Mouse (Mus musculus) kidney, adult 18-20 months (tissue): ENCODE measurements at regions not wholly inside any gene's neighbourhood (a gene's known extent, or its start where the extent isn't known, plus 50 kb on each side); places are given as distances from the start of the nearest gene placed in this dataset.
"Not testable (repeated sequence)": the region's sequence is repeated elsewhere in the genome, so short reads cannot be mapped to it uniquely, and the experiment has no call there.

Experiments used
- DNase-seq: peaks from one replicate; pipeline ENCODE4 v3.0.0; 2021

DNA sequence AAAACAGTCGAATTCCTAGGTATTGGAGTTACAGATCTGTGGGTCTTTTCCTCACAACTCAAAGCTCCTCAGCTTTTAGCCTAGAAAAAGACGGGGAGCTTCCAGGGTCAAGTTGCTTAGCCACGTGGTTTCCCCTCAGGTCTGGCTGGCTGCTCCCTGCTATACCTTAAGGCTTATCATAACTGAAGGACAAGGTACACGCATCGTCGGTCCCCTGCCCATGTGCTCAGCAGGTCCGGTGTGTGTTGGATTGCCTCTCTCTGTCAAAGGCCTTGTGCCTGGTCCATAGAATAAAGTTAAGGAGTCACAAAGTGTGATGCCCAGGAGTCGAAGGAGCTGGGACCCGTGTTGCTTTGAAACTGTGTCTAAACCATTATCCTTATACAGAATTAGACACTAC lies 337.7 kb upstream of the Rgma start:
- no peak for DNase-seq

DNA sequence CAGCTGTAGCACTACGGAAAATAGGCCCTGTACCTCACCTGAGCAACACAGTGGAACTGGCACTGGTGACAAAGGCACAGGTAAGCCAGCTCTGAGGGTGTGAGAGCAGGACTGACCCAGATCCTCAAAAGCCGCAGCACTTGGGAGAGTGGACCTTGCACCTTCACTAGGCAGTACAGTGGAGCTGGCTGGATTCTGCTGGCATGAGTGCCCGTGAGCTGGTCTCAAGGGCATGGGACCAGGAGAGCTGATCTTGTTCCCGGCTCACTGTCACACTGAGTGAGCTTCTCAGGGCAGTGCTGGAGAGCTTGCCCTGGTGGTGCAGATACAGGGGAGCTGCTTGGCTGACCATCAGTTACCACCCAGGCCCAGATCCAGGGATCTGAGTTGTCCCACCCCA lies 335.4 kb upstream of the Rgma start:
- peak; percentile 11 for DNase-seq

DNA sequence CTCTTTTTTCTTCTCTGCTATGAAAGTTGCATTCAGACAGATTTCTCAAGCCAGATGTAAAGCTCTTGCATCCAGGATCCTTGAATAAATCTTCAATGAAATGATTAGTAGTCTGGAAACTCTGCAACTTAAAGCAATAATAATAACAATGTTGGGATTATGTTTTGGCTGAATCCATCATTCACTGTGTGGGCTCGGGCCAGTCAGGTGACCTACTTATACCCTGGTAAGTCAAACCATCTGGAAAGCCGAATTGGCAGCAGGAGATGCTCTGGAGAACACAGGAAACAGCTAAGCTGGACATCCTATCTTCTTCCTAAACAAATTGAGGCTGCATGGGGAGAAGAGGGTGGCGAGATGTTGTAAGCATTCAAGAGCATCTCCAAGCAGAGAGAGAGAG lies 331.0 kb upstream of the Rgma start:
- no peak for DNase-seq

DNA sequence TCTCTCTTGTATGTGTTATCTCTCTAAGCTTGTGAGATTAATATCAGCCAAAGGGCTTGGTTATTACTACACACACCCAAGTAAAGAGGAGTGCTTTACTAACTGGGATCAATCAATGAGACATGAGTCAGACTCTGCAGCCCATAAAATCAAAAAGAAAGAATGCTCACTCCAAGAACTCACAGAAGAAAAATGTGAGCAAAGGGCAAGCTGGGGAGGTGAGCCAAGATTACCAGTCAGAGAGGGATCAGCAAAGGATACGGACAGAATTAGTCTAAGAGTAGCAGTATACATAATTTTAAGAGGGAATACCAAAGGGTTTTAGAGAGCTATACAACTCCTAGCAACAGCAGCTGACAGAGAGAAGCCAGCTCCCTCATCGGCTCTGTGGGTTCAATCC lies 319.4 kb upstream of the Rgma start:
- DNase-seq: no peak

DNA sequence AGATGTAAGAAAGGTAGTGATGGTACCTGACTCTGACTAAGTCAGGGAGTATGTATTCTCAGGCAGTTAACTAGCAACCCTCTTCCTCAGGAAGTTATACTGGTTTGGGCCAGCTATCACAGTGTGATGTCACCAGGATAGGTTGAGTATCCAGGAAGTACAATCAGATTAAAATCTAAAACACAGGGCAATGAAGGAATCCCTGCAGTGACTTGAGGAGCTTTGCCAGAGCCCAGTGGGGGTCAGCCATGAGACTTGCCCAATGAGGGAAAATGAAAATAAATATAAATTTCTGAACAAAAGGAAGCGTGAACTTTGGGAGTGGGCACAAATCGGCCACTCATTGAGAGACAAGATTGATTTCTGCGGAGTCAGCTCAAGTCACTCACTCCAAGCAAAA lies 311.8 kb upstream of the Rgma start:
- DNase-seq: no peak

DNA sequence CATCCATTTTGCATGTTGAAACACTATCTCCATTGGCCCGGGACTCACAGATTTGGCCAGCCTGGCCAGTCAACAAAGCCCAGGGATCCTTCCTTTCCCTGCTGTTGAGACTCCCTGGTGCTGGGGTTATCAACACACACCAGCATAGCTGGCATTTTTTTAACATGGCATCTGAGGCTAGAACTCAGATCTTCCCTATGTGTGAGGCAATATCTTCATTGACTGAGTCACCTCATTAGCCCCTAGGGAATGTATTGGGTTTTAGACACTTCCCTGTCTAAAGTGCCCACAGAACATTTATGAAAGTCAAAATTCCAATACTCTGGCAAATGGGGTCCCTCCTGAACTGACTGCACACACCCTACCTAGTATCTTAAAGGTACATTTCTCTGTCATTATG lies 306.8 kb upstream of the Rgma start:
- no peak for DNase-seq

DNA sequence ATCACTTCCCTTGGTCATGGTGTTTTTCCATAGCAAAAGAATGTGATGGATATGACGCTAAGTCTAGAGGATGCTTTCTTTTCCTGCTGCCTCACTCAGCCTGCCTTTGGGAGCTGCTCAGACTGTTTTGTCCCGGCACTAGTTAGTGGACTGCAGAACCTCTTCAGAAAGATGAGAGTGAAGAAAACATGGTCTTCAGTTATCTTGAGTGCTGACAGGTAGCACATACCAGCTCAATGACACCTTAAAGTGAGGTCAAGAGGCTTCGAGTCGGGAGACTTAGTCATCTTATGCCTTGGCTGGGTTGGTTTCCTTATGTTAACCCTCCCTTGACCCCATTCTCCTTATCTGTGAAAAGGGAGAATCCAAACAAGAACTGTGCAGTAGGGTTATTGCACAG lies 306.0 kb upstream of the Rgma start:
- DNase-seq: no peak

DNA sequence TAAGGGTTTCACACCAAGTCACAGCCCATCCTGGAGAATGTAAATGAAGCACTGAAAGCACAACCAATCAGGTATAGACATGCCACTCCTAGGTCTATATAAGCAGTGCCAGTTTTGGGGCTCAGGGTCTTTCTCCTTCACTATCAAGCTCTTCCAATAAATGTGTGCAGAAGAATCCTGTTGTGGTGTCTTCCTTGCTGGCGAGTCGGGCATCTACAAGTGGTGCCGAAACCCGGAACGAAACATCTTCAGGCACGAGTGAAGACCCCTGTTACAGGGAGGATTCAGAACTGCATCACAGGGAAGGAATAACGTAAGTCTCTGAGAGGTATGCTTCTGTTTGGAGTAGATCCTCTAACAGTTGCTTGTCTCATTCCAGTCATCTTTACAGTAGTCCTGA lies 299.9 kb upstream of the Rgma start:
- not testable (repeated sequence) for DNase-seq

DNA sequence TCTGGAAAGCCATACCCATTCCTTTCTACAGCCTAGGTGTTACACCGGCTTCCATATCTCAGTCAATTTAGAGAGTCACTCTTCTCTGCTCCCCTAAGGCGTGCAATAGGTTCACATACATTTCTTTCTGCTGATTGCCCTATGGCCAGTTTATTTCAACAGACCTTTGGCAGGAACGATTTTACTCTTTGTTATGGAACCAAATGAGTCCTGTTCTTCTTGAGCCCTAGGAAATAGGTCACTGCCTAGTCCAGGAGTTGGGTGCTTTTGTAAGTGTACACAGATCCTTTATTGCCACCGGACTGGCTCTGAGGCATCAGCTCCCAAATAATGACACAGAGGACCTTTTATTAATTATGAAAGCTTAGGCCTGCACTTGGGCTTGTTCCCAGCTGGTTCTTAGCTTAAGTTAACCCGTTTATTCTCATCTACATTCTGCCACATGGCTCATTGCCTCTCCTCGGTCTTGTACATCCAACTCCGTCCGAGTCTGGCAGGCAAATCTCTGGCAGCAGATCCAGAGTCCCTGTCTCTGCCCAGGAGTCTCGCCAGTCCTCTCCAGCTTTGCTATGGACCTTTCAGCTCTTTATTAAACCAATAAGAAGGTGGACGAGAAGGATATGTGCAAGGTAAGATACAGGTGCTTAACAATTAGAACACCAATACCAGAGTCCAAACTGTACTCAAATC lies 287.7 kb upstream of the Rgma start:
- DNase-seq: no peak

DNA sequence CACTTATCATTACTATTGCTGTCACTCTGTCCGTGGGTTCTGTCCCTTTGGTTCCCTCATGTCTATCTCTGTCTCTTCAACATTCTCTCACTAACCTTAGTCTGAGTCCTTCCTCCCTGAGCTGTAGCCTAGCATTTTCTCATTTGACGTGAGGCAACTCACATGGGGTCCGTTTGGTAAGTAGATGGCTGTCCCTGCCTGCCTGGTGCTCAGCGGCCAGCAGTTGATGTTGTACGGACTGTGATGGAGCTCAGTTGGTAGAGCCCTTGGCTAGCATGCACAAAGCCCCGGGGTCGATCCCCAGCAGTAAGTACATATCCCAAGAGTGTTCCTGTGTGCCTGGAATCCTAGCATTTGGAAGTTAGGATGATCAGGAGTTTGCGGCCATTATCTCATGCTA lies 287.0 kb upstream of the Rgma start:
- no peak for DNase-seq

DNA sequence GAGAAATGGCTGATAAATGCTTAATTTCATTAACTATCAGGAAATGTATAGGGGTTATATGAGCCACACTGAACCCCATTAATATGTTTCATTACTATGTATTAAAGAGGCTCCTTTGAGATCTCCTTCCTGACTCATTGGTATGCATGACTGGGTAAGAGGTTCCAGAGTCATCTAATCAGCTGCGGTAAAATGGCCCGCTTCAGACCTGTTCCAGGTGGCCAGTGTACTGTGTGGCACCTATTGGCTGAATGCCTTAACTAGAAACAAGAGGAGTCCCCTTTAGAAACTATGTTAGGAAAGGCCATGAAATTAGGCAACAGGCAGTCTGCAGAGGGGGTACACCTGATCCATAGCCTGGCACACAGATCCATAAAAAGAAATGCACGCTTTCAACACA lies 283.6 kb upstream of the Rgma start:
- no peak for DNase-seq

DNA sequence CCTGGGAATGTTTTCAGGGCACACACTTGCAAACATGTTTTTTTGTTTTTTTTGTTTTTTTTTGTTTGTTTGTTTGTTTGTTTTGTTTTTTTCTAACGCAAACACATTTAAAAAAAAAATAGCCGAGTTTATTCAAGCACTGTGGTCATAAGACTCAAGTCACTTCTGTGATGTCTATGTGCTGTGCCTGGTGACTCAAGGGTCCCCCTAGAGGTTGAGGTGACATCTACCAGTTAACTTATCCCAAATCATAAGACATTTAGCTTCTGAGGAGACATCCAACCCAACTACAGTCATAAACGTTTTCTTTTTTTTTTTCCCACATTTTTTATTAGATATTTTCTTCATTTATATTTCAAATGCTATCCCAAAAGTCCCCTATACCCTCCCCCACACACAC lies 281.2 kb upstream of the Rgma start:
- DNase-seq: no peak

DNA sequence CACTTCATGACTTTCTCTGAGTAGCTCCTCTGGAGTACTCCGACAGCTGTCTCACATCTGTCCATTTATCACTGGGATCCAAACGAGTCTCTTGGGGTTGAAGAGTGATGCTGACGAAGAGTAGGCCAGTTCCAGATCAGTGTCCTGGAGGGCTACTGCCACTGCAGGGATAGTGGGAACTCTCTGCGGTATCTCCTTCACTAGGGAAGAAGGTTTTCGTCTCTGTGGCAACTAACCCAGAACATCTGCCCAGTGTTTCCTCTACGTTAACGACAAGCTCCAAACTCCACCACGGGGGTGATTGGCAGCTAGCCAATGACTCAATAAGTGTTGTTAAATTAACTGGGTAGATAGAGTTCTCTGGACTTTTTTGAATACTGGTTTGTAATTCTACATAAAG lies 256.4 kb upstream of the Rgma start:
- peak; percentile 10 for DNase-seq

DNA sequence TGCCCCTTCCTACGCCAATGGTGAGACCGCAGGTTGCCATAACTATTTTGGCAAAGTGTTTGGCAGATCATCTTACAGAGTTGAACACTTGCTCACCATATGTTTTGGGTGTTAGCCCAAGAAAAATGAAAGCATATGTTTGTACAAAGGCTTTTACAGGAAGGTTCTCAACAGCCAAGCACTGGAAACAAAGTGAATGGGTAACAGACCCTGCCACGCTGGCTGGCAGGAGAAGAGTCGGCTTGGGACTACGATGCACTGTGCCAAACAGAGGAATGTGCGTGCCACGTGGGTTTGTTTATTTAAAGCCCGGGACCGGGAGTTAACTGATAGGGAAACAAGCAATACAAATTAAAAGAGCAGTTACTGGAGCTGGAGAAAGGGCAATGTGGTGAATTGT lies 255.0 kb upstream of the Rgma start:
- DNase-seq: no peak

DNA sequence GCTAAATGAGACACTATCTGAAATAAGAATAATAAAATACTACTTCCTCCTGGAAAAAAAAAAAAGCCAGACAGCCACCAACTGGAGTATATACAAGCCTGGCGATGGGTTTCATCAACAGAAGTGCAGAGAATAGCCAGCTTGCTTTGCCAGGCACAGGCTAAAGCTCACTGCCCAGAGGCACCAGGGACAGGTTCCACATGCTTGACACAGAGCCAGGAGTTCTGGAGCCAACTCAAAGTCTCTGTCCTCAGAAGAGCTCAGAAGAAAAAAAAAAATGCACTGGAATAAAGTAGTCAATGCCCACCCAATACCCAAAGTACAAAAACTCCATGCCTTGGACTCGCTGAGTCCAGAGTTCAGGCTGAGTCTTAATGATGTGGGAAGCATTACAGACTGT lies 250.3 kb upstream of the Rgma start:
- DNase-seq: peak; percentile 21

DNA sequence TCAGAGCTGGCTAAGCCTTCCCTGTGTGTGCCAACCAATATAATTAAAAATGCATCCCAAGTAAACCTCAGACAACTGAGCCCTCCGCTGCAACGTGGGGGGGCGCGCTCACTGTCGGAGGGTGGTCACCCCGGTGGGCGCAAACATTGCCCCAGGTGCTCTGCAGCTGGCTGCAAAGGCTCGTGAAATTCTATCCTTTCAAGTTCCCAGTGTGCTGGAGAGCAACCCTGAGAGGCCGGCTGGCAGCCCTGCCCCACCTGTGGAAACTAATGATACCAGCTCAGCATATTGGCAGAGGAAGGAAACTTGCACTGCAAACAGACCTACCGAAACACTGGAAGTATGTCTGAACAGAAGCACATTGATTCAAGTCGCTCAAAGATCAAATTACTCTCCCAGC lies 249.4 kb upstream of the Rgma start:
- DNase-seq: no peak

DNA sequence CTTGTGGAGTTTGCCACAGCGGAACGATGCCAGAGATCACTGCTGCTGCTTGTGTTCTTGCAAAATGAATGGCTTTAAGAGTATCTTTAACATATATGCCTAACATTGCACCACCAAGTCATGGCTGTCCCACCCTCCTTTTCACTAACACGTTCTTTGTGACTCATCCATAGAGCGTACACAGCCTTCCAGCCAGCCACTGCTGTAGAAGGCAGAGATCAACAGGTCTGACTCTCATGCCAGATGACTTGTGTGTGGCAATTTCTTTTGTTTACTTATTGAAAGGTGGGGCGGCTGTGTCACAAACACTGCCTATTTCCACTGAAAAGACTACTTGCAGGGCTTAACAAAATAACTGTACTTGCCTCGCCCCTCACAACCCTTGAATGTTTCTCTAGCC lies 239.5 kb upstream of the Rgma start:
- no peak for DNase-seq

DNA sequence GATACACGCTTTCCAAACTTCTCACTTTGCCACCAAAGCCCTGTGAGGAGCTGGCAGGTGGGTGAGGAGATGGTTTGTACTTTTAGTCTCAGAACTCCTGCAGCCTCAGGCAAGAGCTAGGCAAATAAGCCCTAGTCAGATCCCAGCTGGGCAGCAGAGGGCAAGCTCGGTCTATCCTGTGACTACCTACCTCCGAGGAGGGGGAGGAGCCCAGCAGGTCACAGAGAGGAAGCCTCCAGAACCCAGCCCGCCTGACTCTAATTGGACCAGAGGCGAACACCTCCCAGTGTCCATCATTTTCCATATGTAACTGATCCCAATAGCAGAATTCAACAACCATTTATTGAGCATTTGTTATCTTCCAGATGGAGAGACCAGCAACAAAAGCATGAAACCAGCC lies 237.0 kb upstream of the Rgma start:
- no peak for DNase-seq

DNA sequence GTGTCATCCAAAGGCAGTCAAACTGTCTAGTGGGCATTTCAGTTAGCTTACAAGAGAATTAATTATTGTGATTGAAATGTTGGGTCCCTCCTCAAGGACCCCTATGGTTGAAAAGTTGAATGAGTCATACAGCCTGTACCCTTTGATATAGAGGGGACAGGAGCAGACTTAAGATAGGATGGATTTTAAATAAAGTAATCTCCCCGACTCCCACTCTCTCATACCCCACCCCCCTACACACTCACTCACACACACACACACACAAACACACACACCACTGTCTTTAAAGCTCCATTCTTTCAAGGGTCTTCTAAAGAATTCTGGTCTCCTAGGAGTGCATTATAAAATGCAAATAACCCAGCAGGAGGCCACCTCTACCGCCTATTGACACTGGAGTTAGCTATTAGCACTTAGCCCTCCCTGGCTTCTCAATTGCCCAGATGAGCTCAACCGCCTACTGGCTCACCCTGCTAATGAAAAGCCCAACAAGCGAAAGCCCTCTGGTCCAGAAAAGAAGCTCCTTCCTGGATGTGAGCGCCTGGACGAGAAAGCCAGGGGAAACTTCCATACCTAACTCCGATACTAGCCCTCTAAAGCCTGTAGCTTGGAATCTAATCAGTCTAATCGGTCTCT lies 236.3 kb upstream of the Rgma start:
- DNase-seq: no peak

DNA sequence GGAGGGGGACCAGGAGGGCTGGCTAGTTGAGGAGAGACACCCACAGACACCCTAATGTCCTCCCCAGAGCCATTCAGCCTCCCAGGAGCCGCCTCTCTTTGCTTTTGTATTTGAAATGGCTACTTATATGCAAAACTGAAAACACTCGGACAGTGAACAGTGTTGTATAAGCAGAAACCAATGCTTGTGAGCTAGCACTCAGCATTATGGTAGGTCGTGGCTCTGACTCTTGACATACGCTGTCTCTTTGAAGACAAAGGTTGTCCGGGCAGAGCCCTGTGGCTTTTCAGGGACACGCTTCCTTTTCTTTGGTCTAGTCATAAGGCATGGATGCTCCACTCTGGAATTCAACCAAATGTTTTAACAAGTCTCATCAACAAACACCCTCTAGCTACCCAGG lies 235.4 kb upstream of the Rgma start:
- DNase-seq: no peak

DNA sequence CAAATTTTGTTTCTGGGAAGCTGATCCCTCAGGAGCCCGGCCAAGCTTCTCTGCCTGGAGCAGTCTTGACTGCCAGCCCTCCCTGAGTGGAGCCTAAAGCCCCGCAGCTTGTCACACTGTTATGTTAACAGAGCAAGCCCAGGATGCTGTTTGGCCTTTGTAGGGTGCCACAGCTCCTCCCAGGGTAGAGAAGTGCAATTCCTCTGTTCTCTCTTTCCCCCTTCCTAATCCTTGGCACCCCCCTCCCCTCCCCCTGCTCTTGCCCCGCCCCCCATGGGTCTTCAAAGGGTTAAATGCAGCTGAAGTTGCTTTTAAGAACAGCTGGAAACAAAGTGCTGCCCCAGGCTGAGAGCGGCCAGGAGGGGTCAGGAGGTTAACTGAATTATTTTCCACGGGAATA lies 234.1 kb upstream of the Rgma start:
- DNase-seq: no peak

DNA sequence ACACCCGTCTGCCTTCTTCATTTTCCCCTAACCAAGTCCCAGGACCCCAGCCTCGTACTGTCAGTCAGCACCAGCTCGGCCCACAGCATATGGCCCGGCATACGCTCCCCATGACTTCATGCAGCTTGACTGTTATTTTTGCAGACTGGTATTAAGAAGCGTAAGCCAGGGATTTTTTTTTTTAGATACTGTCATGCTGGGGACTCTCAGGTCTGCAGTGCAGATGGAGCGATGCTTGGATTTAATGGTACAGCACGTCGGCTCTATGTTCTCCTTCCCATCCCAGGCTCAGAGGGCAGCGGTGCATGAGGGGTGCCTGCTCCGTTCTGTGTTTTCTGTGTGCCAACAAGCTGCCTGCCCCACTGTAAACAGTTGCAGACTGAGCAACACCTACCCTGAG lies 231.4 kb upstream of the Rgma start:
- no peak for DNase-seq

DNA sequence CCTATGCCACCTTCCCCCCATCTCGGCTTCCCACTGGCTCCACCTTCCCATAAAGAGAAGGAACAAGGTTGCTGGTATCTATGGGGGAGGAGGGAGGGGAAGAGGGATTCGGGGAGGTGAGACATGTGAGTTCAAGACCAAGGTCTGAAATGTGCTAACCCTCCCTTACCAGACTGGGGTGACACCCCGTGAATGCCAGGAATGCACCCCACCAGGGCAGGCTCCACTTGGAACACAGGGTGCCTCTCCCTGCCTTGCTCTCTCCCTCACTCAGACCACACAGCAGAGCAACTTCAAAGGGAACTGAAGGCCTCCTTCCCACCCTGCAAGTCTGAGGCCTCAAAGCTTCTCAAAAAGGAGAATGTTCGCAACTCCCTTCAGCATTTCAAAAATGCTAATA lies 230.5 kb upstream of the Rgma start:
- DNase-seq: no peak

DNA sequence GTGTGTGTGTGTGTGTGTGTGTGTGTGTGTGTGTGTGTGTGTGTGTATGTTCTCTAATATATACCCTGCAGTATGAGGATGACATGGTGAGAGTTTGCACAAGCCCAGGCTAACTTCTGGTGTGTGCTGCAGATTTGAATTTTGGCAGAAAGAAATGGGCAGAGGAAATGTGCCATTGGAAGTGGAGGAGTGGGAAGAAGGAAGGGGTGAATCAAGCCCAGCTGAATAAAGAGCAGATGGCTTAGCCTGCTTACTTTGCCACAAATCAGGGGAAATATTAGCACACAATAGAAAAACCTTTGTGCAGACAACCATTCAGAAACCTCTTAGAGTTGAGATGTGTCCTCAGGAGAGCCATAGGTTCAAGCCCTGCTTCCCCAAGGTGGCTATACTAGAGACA lies 228.1 kb upstream of the Rgma start:
- no peak for DNase-seq

DNA sequence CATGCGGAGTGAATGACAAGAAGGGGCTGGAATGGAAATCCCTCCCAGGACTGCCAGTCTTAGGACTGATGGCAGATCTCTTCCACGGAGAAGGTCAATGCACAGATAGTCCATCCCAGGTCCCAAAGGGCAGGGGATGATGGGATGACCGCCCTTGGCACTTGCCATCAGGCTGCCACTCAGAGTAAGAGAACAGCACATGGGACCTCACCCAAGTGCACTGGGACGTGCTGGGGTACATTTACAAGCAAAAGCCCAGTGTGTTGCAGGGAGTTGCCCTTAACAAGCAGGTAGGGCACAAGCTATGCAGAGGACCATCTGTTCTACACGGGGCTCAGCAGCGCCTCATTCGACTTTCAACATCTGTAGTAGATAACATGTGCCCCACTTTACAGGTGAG lies 224.9 kb upstream of the Rgma start:
- DNase-seq: no peak
